Mouse (Mus musculus): Measurements from ENCODE around the gene Dhdds. TPM values are rescaled to one million over a fixed set of nuclear protein-coding genes. Genes with fewer than 3 reads are reported as not detected.

Gene Dhdds
- total and polyA plus RNA-seq, 3 experiments, result 15.9 to 37.7 TPM; not detected in 1

- TF ChIP-seq POLR2AphosphoS2 (IDR thresholded peaks at IDR 0.05; ENCODE audit: low read length), result no peak
- peaks cover 0 to 8% of the 10 kb centered on the region in 2 experiments; a peak in 1 of 4 replicates for H3K4me1 ChIP-seq (ENCODE audit: control insufficient read depth in 1 of 2, insufficient read depth in 2 of 2, low read length in 2 of 2)
- no peak overlapping the region for H3K9ac ChIP-seq (ENCODE audit: control insufficient read depth, low read depth, low read length, poor library complexity, severe bottlenecking)
- H3K9me3 ChIP-seq (replicated peaks; ENCODE audit: insufficient read depth, low read length), result no peaks in the 10 kb centered on the region
- no peaks in the 10 kb centered on the region for H3K27me3 ChIP-seq (ENCODE audit: control insufficient read depth in 1 of 2, insufficient read depth in 2 of 2, low read length in 2 of 2)
- H3K36me3 ChIP-seq (ENCODE audit: control insufficient read depth in 1 of 2, insufficient read depth in 2 of 2, low read length in 2 of 2), result peaks cover 5 to 14% of the 10 kb centered on the region in 2 experiments; a peak in 3 of 4 replicates
- H3K79me2 ChIP-seq (ENCODE audit: control insufficient read depth, insufficient read depth, low read length, poor library complexity), result peaks cover 10% of the 10 kb centered on the region
- H3K27ac ChIP-seq (ENCODE audit: control insufficient read depth, low read depth, low read length), result no peak overlapping the region
- no peak overlapping the region for H3K4me3 ChIP-seq (ENCODE audit: control insufficient read depth in 1 of 2, insufficient read depth in 1 of 2, low read depth in 2 of 2, low read length in 2 of 2)
- no peak for DNase-seq (ENCODE audit: low read depth, low spot score)
Observed at GRCm38 (mm10) chr4:133962566-133962965, 38.2 kb downstream of the Dhdds start.

- H3K79me2 ChIP-seq (ENCODE audit: control insufficient read depth, insufficient read depth, low read length, poor library complexity), result no peaks in the 10 kb centered on the region
- no peaks in the 10 kb centered on the region for H3K9me3 ChIP-seq (replicated peaks; ENCODE audit: insufficient read depth, low read length)
- no peaks in the 10 kb centered on the region for H3K36me3 ChIP-seq (ENCODE audit: control insufficient read depth in 1 of 2, insufficient read depth in 2 of 2, low read length in 2 of 2)
- H3K27me3 ChIP-seq (ENCODE audit: control insufficient read depth in 1 of 2, insufficient read depth in 2 of 2, low read length in 2 of 2), result no peaks in the 10 kb centered on the region
- no peak overlapping the region for H3K27ac ChIP-seq (ENCODE audit: control insufficient read depth, low read depth, low read length)
- no peaks in the 10 kb centered on the region for H3K4me1 ChIP-seq (ENCODE audit: control insufficient read depth in 1 of 2, insufficient read depth in 2 of 2, low read length in 2 of 2)
- H3K4me3 ChIP-seq (ENCODE audit: control insufficient read depth in 1 of 2, insufficient read depth in 1 of 2, low read depth in 2 of 2, low read length in 2 of 2), result no peak overlapping the region
- H3K9ac ChIP-seq (ENCODE audit: control insufficient read depth, low read depth, low read length, poor library complexity, severe bottlenecking), result no peak overlapping the region
- no peak for TF ChIP-seq MYB (IDR thresholded peaks at IDR 0.05; ENCODE audit: low read depth, low read length)
- no peak for TF ChIP-seq UBTF (IDR thresholded peaks at IDR 0.05; ENCODE audit: borderline replicate concordance, insufficient read depth, low read depth, low read length)
- no peak for TF ChIP-seq POLR2AphosphoS5 (IDR thresholded peaks at IDR 0.05; ENCODE audit: borderline replicate concordance, low read depth, low read length)
- no peak for TF ChIP-seq KAT2A (conservative IDR thresholded peaks at IDR 0.05; ENCODE audit: low read depth, low read length)
- no peak for TF ChIP-seq USF1 (IDR thresholded peaks at IDR 0.05; ENCODE audit: low read depth, low read length)
- TF ChIP-seq TCF12 (IDR thresholded peaks at IDR 0.05; ENCODE audit: low read depth, low read length), result no peak
- no peak for TF ChIP-seq GATA1 (IDR thresholded peaks at IDR 0.05; ENCODE audit: low read depth, low read length)
- no peak for TF ChIP-seq CHD1 (IDR thresholded peaks at IDR 0.05; ENCODE audit: low read depth, low read length)
- TF ChIP-seq USF2 (IDR thresholded peaks at IDR 0.05; ENCODE audit: borderline replicate concordance in 1 of 2, insufficient read depth in 1 of 2, low read depth in 1 of 2, low read length in 2 of 2), result no peak
- no peak for TF ChIP-seq E2F4 (IDR thresholded peaks at IDR 0.05; ENCODE audit: borderline replicate concordance, low read depth, low read length)
- TF ChIP-seq POLR2AphosphoS2 (IDR thresholded peaks at IDR 0.05; ENCODE audit: low read length), result no peak
- no peak for TF ChIP-seq HCFC1 (IDR thresholded peaks at IDR 0.05; ENCODE audit: low read depth, low read length)
- TF ChIP-seq RCOR1 (IDR thresholded peaks at IDR 0.05; ENCODE audit: low read depth, low read length), result no peak
- TF ChIP-seq GABPA (IDR thresholded peaks at IDR 0.05; ENCODE audit: low read depth, low read length), result no peak
- TF ChIP-seq ZMIZ1 (IDR thresholded peaks at IDR 0.05; ENCODE audit: low read depth, low read length), result no peak
- no peak for TF ChIP-seq JUND (IDR thresholded peaks at IDR 0.05; ENCODE audit: low read depth, low read length)
- TF ChIP-seq ZC3H11A (IDR thresholded peaks at IDR 0.05; ENCODE audit: low read depth, low read length), result no peak
- no peak for DNase-seq (ENCODE audit: low read depth, low spot score)
Observed at GRCm38 (mm10) chr4:133958884-133959283, 41.8 kb downstream of the Dhdds start.
